Mouse (Mus musculus): Measurements from ENCODE around the gene Pdlim5.

DNA sequence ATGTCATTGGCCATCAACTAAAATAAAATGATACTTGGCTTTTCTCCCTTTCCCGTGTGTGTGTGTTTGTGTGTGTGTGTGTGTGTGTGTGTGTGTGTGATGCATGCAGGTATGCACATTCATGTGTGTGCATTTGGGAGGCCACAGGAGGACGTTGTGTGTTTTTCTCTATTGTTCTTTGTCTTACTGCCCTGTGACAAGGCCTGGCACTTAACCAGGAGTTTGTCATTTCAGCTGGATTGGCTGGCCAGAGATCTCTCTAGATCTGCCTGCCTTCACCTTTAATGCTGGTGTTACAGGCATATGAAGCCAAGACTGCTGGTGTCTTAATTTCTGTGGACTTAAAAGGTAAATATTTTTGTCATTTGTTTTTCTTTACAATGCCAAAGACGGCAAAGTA is 22.5 kb upstream of the Pdlim5 start:
- TF ChIP-seq POLR2A (IDR thresholded peaks at IDR 0.05; ENCODE audit: low read depth, low read length): no peak
- TF ChIP-seq CTCF (IDR thresholded peaks at IDR 0.05; ENCODE audit: borderline replicate concordance, insufficient read depth, low read length): no peak

Data from embryonic fibroblast, embryonic 13.5 days (primary cell).